Mouse (Mus musculus) heart, embryonic 15.5 days (tissue): ENCODE measurements around the gene Map4k2. TPM values are rescaled to one million over a fixed set of nuclear protein-coding genes. Genes with fewer than 3 reads are reported as not detected.

Experiments used
- ATAC-seq: fragments of 200-750 bp; cut with Nextera tagmentation; replicated peaks from 2 replicates; pipeline ENCODE4 v1.8.0; 2017; ENCODE audit warnings: low read depth, moderate TSS enrichment; ENCODE audit not compliant: insufficient number of reproducible peaks, insufficient read depth, low FRiP score
- H3K27ac ChIP-seq: fragments of 300-500 bp; sonication (generic); 2 replicates; pipeline ENCODE4 v1.5.1; 2015; ENCODE audit warnings: mild to moderate bottlenecking, inconsistent platforms
- H3K27me3 ChIP-seq: fragments of 300-500 bp; sonication (generic); 2 replicates; pipeline ENCODE4 v1.6.1; 2015; ENCODE audit warnings: inconsistent platforms
- H3K36me3 ChIP-seq: fragments of 300-500 bp; sonication (generic); 2 replicates; pipeline ENCODE4 v1.6.1; 2015; ENCODE audit warnings: mild to moderate bottlenecking, inconsistent platforms
- H3K4me1 ChIP-seq: fragments of 300-500 bp; sonication (generic); replicated peaks from 2 replicates; pipeline ENCODE4 v1.6.1; 2015; ENCODE audit warnings: inconsistent platforms
- H3K4me2 ChIP-seq: fragments of 300-500 bp; sonication (generic); 2 replicates; pipeline ENCODE4 v1.6.1; 2015; ENCODE audit warnings: inconsistent platforms, mild to moderate bottlenecking, moderate library complexity
- H3K4me3 ChIP-seq: fragments of 300-500 bp; sonication (generic); 2 replicates; pipeline ENCODE4 v1.5.1; 2015; ENCODE audit warnings: mild to moderate bottlenecking, inconsistent platforms
- H3K9ac ChIP-seq: fragments of 300-500 bp; sonication (generic); 2 replicates; pipeline ENCODE4 v1.6.1; 2015; ENCODE audit warnings: mild to moderate bottlenecking, inconsistent platforms
- H3K9me3 ChIP-seq: fragments of 300-500 bp; sonication (generic); replicated peaks from 2 replicates; pipeline ENCODE4 v1.6.1; 2016; ENCODE audit warnings: inconsistent platforms
- WGBS: fragments of 180-500 bp; shearing (Covaris S2); methylation state at CpG from one replicate; pipeline ENCODE4 v1.1.7; 2015; ENCODE audit warnings: mixed read lengths; 5-methylcytosine and 5-hydroxymethylcytosine counted together
- polyA plus RNA-seq: library from polyadenylated mRNA; unstranded; fragments of >200 nt; fragmentation: Nextera tagmentation; extraction: Ambion mirVana; gene quantifications from 2 replicates; pipeline ENCODE4 v1.2.1, GENCODE M21; 2015

Map4k2 gene
- polyA plus RNA-seq, 1 experiment from 2014 or later: 12.6 TPM

DNA sequence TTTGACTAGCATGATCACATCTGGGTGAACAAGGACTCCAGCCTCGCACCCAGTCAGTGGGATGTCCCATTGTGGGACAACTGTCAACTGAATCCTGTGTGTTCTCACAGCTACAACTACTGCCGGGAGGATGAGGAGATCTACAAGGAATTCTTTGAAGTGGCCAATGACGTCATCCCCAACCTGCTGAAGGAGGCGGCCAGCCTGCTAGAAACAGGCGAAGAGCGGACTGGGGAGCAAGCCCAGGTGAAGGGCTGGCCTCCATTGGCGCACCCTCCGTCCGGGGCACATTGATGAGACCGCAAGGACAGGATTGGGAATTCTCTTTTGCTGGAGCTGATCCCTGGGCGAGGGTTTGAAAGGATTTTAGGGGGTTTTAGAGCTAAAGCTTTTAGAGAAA is 2.2 kb upstream of the Map4k2 start:
- Histone ChIP-seq H3K27ac (no peak overlapping the region), H3K4me3 (no peak overlapping the region), H3K4me1 (peaks cover 61% of the 10 kb centered on the region), H3K9me3 (no peaks in the 10 kb centered on the region), H3K9ac (no peak overlapping the region), H3K27me3 (no peaks in the 10 kb centered on the region), H3K36me3 (peaks cover 37% of the 10 kb centered on the region), H3K4me2 (no peak overlapping the region)
- WGBS: 83% methylated on average over 11 of the region's 11 CpGs
- no peak for ATAC-seq

DNA sequence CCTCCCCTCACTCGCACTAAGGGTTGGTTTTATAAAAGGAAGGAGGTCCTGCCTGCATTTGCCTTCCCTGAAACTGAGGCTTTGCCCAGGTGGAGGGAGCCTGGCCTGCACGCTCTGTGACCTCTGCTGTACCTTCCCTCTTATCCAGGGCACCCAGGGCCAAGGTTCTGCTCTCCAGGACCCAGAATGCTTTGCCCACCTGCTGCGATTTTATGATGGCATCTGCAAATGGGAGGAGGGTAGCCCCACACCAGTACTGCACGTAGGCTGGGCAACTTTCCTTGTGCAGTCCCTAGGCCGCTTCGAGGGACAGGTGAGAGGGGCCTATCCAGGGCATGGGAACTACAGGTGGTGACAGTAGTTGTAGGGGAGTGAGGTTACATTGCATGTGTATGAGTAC is 1.7 kb upstream of the Map4k2 start:
- H3K9me3 ChIP-seq: no peaks in the 10 kb centered on the region
- H3K36me3 ChIP-seq: peaks cover 39% of the 10 kb centered on the region
- 87% methylated on average over 6 of the region's 6 CpGs for WGBS
- no peak overlapping the region for H3K4me3 ChIP-seq
- H3K4me2 ChIP-seq: no peak overlapping the region
- no peak for ATAC-seq
- H3K27ac ChIP-seq: no peak overlapping the region
- H3K4me1 ChIP-seq: peaks cover 59% of the 10 kb centered on the region
- H3K27me3 ChIP-seq: no peaks in the 10 kb centered on the region
- H3K9ac ChIP-seq: no peak overlapping the region

GRCm38 (mm10) chr19:6339890-6340504 is 938 bp upstream of the Map4k2 start:
- peaks cover 56% of the 10 kb centered on the region for H3K4me1 ChIP-seq
- peak overlapping the region; percentile 86 for H3K4me3 ChIP-seq
- peak overlapping the region; percentile 79 for H3K27ac ChIP-seq
- H3K36me3 ChIP-seq: peaks cover 42% of the 10 kb centered on the region
- no peaks in the 10 kb centered on the region for H3K9me3 ChIP-seq
- no peaks in the 10 kb centered on the region for H3K27me3 ChIP-seq
- no peak for ATAC-seq
- 68% methylated on average over 15 of the region's 15 CpGs for WGBS
- H3K9ac ChIP-seq: 0 out of 2 replicates have a peak overlapping the region, but pooled peaks have one; percentile 15
- H3K4me2 ChIP-seq: peak overlapping the region; percentile 98

DNA sequence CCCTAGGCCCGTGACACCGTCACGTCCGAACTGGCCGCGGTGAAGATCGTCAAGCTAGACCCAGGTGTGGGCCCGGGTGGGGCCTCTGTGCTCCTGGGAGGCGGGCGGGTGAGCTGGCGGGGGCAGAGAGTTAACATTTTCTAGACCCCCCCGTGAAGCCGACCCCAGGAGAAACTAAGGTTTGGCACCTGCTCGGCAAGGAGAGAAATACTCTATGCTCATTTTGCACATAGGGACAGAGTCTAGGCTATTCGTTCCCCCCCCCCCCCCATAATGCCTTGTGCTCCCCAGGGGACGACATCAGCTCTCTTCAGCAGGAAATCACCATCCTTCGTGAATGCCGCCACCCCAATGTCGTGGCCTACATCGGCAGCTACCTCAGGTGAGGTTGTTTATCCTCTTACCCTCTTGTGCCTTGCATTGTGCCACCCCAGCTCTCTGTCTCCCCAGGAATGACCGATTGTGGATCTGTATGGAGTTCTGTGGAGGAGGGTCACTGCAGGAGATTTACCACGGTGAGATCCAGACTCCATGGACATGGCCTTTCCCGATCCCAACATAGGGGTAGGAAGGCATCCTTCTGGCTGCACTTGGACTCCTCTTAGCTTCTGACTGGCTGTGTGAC is 630 bp downstream of the Map4k2 start:
- Histone ChIP-seq H3K4me1 (peaks cover 53% of the 10 kb centered on the region), H3K4me3 (peak overlapping the region; percentile 86), H3K4me2 (peak overlapping the region; percentile 98), H3K36me3 (peaks cover 54% of the 10 kb centered on the region), H3K9ac (peak overlapping the region; percentile 79), H3K9me3 (no peaks in the 10 kb centered on the region), H3K27me3 (no peaks in the 10 kb centered on the region), H3K27ac (peak overlapping the region; percentile 79)
- peak; percentile 27; the same call in 1 of the 2 replicates for ATAC-seq
- 8% methylated on average over 23 of the region's 23 CpGs for whole genome bisulfite sequencing

DNA sequence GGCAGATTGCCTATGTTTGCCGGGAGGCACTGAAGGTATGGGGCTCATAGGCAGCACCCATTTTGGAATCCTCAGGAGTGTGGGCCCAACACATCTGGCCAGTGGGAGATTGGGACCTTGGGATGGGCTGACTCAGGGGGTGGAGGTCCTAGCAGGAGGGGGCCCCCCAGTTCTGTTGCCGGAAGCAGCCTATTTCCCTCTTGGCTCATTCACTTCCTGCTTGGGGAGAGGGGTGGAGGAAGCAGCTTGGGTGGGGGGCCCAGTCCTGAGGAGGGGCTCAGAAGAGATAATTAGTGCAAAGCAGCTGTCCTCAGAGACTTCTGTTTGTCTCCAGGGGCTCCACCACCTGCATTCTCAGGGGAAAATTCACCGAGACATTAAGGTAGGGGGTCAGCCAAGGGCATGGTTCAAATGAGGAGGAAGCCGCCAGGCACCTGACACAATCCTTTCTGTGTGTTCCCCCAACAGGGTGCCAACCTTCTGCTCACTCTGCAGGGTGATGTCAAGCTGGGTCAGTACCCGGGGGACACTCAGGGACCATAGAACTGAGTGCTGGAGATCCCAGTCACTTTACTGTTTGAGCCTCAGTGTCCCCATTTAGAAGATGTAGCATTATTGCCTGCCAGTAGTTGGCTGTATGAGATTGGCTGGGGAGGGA is 1.5 kb downstream of the Map4k2 start:
- Histone ChIP-seq H3K36me3 (peaks cover 49% of the 10 kb centered on the region), H3K9ac (peak overlapping the region; percentile 79; the same call in 1 of the 2 replicates), H3K27me3 (no peaks in the 10 kb centered on the region), H3K27ac (0 out of 2 replicates have a peak overlapping the region, but pooled peaks have one; percentile 15), H3K4me2 (peak overlapping the region; percentile 98), H3K4me1 (peaks cover 44% of the 10 kb centered on the region), H3K9me3 (no peaks in the 10 kb centered on the region), H3K4me3 (peak overlapping the region; percentile 86)
- WGBS: 69% methylated on average over 5 of the region's 5 CpGs
- no peak for ATAC-seq

GRCm38 (mm10) chr19:6343066-6343925 is 2.4 kb downstream of the Map4k2 start:
- H3K36me3 ChIP-seq: peaks cover 41% of the 10 kb centered on the region
- H3K27ac ChIP-seq: no peak overlapping the region
- ATAC-seq: no peak
- H3K27me3 ChIP-seq: no peaks in the 10 kb centered on the region
- H3K4me1 ChIP-seq: peaks cover 44% of the 10 kb centered on the region
- H3K4me2 ChIP-seq: no peak overlapping the region
- no peak overlapping the region for H3K9ac ChIP-seq
- H3K9me3 ChIP-seq: no peaks in the 10 kb centered on the region
- no peak overlapping the region for H3K4me3 ChIP-seq
- 80% methylated on average over 19 of the region's 19 CpGs for WGBS

DNA sequence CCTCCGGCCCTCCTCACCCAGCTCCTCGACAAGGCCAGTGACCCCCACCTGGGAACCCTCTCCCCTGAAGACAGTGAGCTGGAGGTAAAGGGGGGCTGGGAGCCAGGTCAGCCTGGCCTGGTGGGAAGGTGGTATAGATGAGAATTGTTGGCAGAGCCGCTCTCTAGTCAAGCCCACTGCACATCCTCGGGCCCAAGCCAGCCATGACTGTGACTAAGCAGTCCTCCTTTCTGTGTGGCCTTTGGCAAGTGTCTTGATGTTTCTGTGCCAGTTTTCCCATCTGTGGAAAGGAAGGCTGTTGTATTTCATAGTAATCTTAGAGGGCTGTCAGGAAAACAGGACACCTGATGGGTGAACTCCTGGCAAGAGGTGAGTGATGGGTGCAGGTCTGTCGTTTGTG is 3.1 kb downstream of the Map4k2 start:
- 79% methylated on average over 5 of the region's 5 CpGs for WGBS
- Histone ChIP-seq H3K4me1 (peaks cover 50% of the 10 kb centered on the region), H3K9ac (no peak overlapping the region), H3K4me3 (no peak overlapping the region), H3K4me2 (no peak overlapping the region), H3K27ac (no peak overlapping the region), H3K36me3 (peaks cover 34% of the 10 kb centered on the region), H3K27me3 (no peaks in the 10 kb centered on the region), H3K9me3 (no peaks in the 10 kb centered on the region)
- no peak for ATAC-seq

DNA sequence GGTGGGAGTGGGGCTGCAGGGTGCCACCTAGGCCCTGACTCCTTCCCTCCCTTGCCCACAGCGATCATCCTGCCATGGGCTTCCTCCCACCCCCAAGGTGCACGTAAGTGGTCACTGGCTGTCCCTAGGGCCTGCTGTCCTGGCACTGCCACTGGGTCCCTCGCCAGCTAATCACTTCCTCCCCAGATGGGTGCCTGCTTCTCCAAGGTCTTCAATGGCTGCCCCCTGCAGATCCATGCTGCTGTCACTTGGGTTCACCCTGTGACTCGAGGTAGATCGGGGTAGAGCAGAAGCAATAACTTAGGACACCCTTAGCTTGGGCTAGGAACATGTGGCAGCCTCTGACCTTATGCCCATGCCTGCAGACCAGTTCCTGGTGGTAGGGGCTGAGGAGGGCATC is 5.1 kb downstream of the Map4k2 start:
- H3K27me3 ChIP-seq: no peaks in the 10 kb centered on the region
- no peak overlapping the region for H3K27ac ChIP-seq
- no peak overlapping the region for H3K4me2 ChIP-seq
- peaks cover 21% of the 10 kb centered on the region for H3K36me3 ChIP-seq
- no peak for ATAC-seq
- H3K9me3 ChIP-seq: no peaks in the 10 kb centered on the region
- no peak overlapping the region for H3K4me3 ChIP-seq
- no peak overlapping the region for H3K9ac ChIP-seq
- peaks cover 44% of the 10 kb centered on the region for H3K4me1 ChIP-seq
- 83% methylated on average over 5 of the region's 5 CpGs for WGBS

- no peak overlapping the region for H3K27ac ChIP-seq
- H3K4me1 ChIP-seq: peaks cover 45% of the 10 kb centered on the region
- no peaks in the 10 kb centered on the region for H3K9me3 ChIP-seq
- ATAC-seq: no peak
- peaks cover 21% of the 10 kb centered on the region for H3K36me3 ChIP-seq
- WGBS: 74% methylated on average over 10 of the region's 10 CpGs
- no peak overlapping the region for H3K9ac ChIP-seq
- no peak overlapping the region for H3K4me3 ChIP-seq
- no peak overlapping the region for H3K4me2 ChIP-seq
- no peaks in the 10 kb centered on the region for H3K27me3 ChIP-seq
Observed at GRCm38 (mm10) chr19:6346661-6347060, 5.7 kb downstream of the Map4k2 start.

GRCm38 (mm10) chr19:6347615-6348014 is 6.7 kb downstream of the Map4k2 start:
- peaks cover 21% of the 10 kb centered on the region for H3K36me3 ChIP-seq

DNA sequence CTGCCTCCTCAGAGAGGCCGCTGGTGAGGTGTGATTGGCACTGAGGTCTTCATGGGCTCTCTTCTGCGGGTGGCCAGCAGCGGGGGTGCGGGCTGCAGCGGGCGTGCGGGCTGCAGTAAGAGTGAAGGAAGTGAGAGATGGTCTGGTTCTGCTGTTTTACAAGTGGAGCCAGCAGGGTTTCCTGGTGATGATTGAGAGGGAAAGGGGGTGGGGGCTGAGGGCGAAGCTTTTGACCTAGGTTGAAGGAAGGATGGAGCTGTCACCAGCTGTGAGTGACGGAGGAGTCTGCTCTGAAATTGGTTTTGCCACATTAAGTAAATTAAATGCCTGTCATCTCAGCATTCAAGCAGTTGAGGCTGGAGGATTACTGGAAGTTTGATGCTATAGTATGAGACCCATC is 7.8 kb downstream of the Map4k2 start:
- Histone ChIP-seq H3K9me3 (no peaks in the 10 kb centered on the region), H3K4me3 (no peak overlapping the region), H3K36me3 (peaks cover 21% of the 10 kb centered on the region), H3K4me2 (no peak overlapping the region), H3K27me3 (no peaks in the 10 kb centered on the region), H3K9ac (0 out of 2 replicates have a peak overlapping the region, but pooled peaks have one; percentile 8), H3K4me1 (peaks cover 30% of the 10 kb centered on the region), H3K27ac (peak overlapping the region; percentile 59)
- WGBS: 38% methylated on average over 9 of the region's 9 CpGs
- no peak for ATAC-seq

More at GRCm38 (mm10) chr19:6347615-6348014, 6.7 kb downstream of the Map4k2 start:
- no peak overlapping the region for H3K4me2 ChIP-seq
- H3K27ac ChIP-seq: no peak overlapping the region
- ATAC-seq: no peak
- no peak overlapping the region for H3K9ac ChIP-seq
- H3K9me3 ChIP-seq: no peaks in the 10 kb centered on the region
- H3K4me3 ChIP-seq: no peak overlapping the region
- 92% methylated on average over 4 of the region's 4 CpGs for WGBS
- no peaks in the 10 kb centered on the region for H3K27me3 ChIP-seq
- H3K4me1 ChIP-seq: peaks cover 37% of the 10 kb centered on the region
